Mouse (Mus musculus) neural tube, embryonic 13.5 days (tissue): ENCODE data around the gene Gm28308. TPM values are rescaled to one million over a fixed set of nuclear protein-coding genes. Genes with fewer than 3 reads are reported as not detected.

ENCODE experiments used
- ATAC-seq: fragments of 200-750 bp; cut with Nextera tagmentation; 2 replicates; pipeline ENCODE4 v1.8.0; 2017; ENCODE audit warnings: low read depth, mild to moderate bottlenecking, moderate TSS enrichment, moderate library complexity
- H3K27ac ChIP-seq: fragments of 300-500 bp; sonication (generic); replicated peaks from 2 replicates; pipeline ENCODE4 v1.5.1; 2015; ENCODE audit warnings: moderate library complexity, mild to moderate bottlenecking, inconsistent platforms
- H3K27me3 ChIP-seq: fragments of 300-500 bp; sonication (generic); 2 replicates; pipeline ENCODE4 v1.6.1; 2015; ENCODE audit warnings: mild to moderate bottlenecking, inconsistent platforms
- H3K36me3 ChIP-seq: fragments of 300-500 bp; sonication (generic); 2 replicates; pipeline ENCODE4 v1.6.1; 2015; ENCODE audit warnings: mild to moderate bottlenecking, inconsistent platforms
- H3K4me1 ChIP-seq: fragments of 300-500 bp; sonication (generic); replicated peaks from 2 replicates; pipeline ENCODE4 v1.6.1; 2015; ENCODE audit warnings: inconsistent platforms
- H3K4me2 ChIP-seq: fragments of 300-500 bp; sonication (generic); 2 replicates; pipeline ENCODE4 v1.6.1; 2015; ENCODE audit warnings: inconsistent platforms, mild to moderate bottlenecking, moderate library complexity
- H3K4me3 ChIP-seq: fragments of 300-500 bp; sonication (generic); 2 replicates; pipeline ENCODE4 v1.5.1; 2015; ENCODE audit warnings: mild to moderate bottlenecking, inconsistent platforms
- H3K9ac ChIP-seq: fragments of 300-500 bp; sonication (generic); 2 replicates; pipeline ENCODE4 v1.6.1; 2015; ENCODE audit warnings: moderate library complexity, mild to moderate bottlenecking, inconsistent platforms
- H3K9me3 ChIP-seq: fragments of 300-500 bp; sonication (generic); 2 replicates; pipeline ENCODE4 v1.6.1; 2016; ENCODE audit warnings: inconsistent platforms
- WGBS: fragments of 180-500 bp; shearing (Covaris S2); methylation state at CpG from one replicate; pipeline ENCODE4 v1.1.7; 2015; 5-methylcytosine and 5-hydroxymethylcytosine counted together
- polyA plus RNA-seq: library from polyadenylated mRNA; unstranded; fragments of >200 nt; fragmentation: Nextera tagmentation; extraction: Ambion mirVana; gene quantifications from 2 replicates; pipeline ENCODE4 v1.2.1, GENCODE M21; 2015

Gene Gm28308
- polyA plus RNA-seq, 1 experiment from 2014 or later, result not detected

GRCm38 (mm10) chr6:52211961-52212360 is 1.2 kb downstream of the Gm28308 start:
- H3K27me3 ChIP-seq, result no peaks in the 10 kb centered on the region
- no peaks in the 10 kb centered on the region for H3K9me3 ChIP-seq
- peak overlapping the region; percentile 100 for H3K9ac ChIP-seq
- no peak for ATAC-seq
- peak overlapping the region; percentile 96 for H3K4me3 ChIP-seq
- H3K27ac ChIP-seq, result peak overlapping the region; percentile 100
- H3K4me1 ChIP-seq, result peaks cover 70% of the 10 kb centered on the region
- no peaks in the 10 kb centered on the region for H3K36me3 ChIP-seq
- peak overlapping the region; percentile 97 for H3K4me2 ChIP-seq
- under 1% methylated on average over 13 of the region's 13 CpGs for WGBS

- Histone ChIP-seq H3K4me2 (peak overlapping the region; percentile 97), H3K27ac (peak overlapping the region; percentile 100), H3K36me3 (0 out of 2 replicates have a peak, but pooled peaks cover 4% of the 10 kb centered on the region), H3K9me3 (no peaks in the 10 kb centered on the region), H3K4me3 (peak overlapping the region; percentile 96), H3K27me3 (no peaks in the 10 kb centered on the region), H3K9ac (peak overlapping the region; percentile 100), H3K4me1 (peaks cover 76% of the 10 kb centered on the region)
- ATAC-seq, result peak; percentile 24; the same call in 1 of the 2 replicates
- 1% methylated on average over 37 of the region's 37 CpGs for WGBS
Measured at GRCm38 (mm10) chr6:52211170-52211935, 1.8 kb downstream of the Gm28308 start.

- peak overlapping the region; percentile 100 for H3K9ac ChIP-seq
- peak overlapping the region; percentile 96 for H3K4me3 ChIP-seq
- no peaks in the 10 kb centered on the region for H3K27me3 ChIP-seq
- H3K27ac ChIP-seq, result peak overlapping the region; percentile 100
- H3K9me3 ChIP-seq, result no peaks in the 10 kb centered on the region
- peaks cover 21% of the 10 kb centered on the region for H3K36me3 ChIP-seq
- no peak for ATAC-seq
- H3K4me2 ChIP-seq, result peak overlapping the region; percentile 97
- H3K4me1 ChIP-seq, result peaks cover 76% of the 10 kb centered on the region
- WGBS, result under 1% methylated on average over 12 of the region's 12 CpGs
Measured at GRCm38 (mm10) chr6:52209685-52210046, 3.5 kb downstream of the Gm28308 start.

GRCm38 (mm10) chr6:52208868-52209684 is 4.1 kb downstream of the Gm28308 start:
- peaks cover 25% of the 10 kb centered on the region for H3K36me3 ChIP-seq
- H3K4me3 ChIP-seq, result peak overlapping the region; percentile 96
- H3K4me1 ChIP-seq, result peaks cover 76% of the 10 kb centered on the region
- peak overlapping the region; percentile 97 for H3K4me2 ChIP-seq
- no peaks in the 10 kb centered on the region for H3K27me3 ChIP-seq
- 4% methylated on average over 18 of the region's 18 CpGs for WGBS
- ATAC-seq, result no peak
- peak overlapping the region; percentile 100 for H3K9ac ChIP-seq
- H3K27ac ChIP-seq, result peak overlapping the region; percentile 100
- H3K9me3 ChIP-seq, result no peaks in the 10 kb centered on the region

GRCm38 (mm10) chr6:52208072-52208867 is 4.9 kb downstream of the Gm28308 start, which contains the start of gene Hoxa6:
Gene Hoxa6, minus strand, starts transcription at chr6:52208722.
- H3K4me2 ChIP-seq, result peak within 1 kb of the TSS; percentile 97
- peak within 1 kb of the TSS; percentile 100 for H3K9ac ChIP-seq
- ATAC-seq, result no peak
- H3K9me3 ChIP-seq, result no peaks in the 10 kb centered on the region
- H3K4me3 ChIP-seq, result peak within 1 kb of the TSS; percentile 96
- peaks cover 79% of the 10 kb centered on the region for H3K4me1 ChIP-seq
- WGBS, result under 1% methylated on average over 47 of the region's 47 CpGs
- H3K27ac ChIP-seq, result peak within 1 kb of the TSS; percentile 100
- H3K27me3 ChIP-seq, result no peaks in the 10 kb centered on the region
- H3K36me3 ChIP-seq, result peaks cover 33% of the 10 kb centered on the region

- Histone ChIP-seq H3K27me3 (no peaks in the 10 kb centered on the region), H3K4me3 (peak overlapping the region; percentile 96), H3K27ac (peak overlapping the region; percentile 100), H3K4me2 (peak overlapping the region; percentile 97), H3K4me1 (peaks cover 85% of the 10 kb centered on the region), H3K36me3 (peaks cover 39% of the 10 kb centered on the region), H3K9ac (peak overlapping the region; percentile 100), H3K9me3 (no peaks in the 10 kb centered on the region)
- ATAC-seq, result no peak
Measured at GRCm38 (mm10) chr6:52207684-52207976, 5.5 kb downstream of the Gm28308 start.

GRCm38 (mm10) chr6:52206882-52207683 is 6.1 kb downstream of the Gm28308 start:
- Histone ChIP-seq H3K27ac (peak overlapping the region; percentile 100), H3K4me3 (peak overlapping the region; percentile 96), H3K27me3 (no peaks in the 10 kb centered on the region), H3K9ac (peak overlapping the region; percentile 100), H3K36me3 (peaks cover 43% of the 10 kb centered on the region), H3K4me1 (peaks cover 90% of the 10 kb centered on the region), H3K9me3 (no peaks in the 10 kb centered on the region), H3K4me2 (peak overlapping the region; percentile 97)
- ATAC-seq, result no peak
- 8% methylated on average over 4 of the region's 4 CpGs for WGBS

- H3K27ac ChIP-seq, result peak overlapping the region; percentile 100
- 4% methylated on average over 55 of the region's 55 CpGs for WGBS
- H3K27me3 ChIP-seq, result no peaks in the 10 kb centered on the region
- peak overlapping the region; percentile 96 for H3K4me3 ChIP-seq
- peaks cover 54% of the 10 kb centered on the region for H3K36me3 ChIP-seq
- peak overlapping the region; percentile 97 for H3K4me2 ChIP-seq
- no peaks in the 10 kb centered on the region for H3K9me3 ChIP-seq
- peaks cover 97% of the 10 kb centered on the region for H3K4me1 ChIP-seq
- peak overlapping the region; percentile 100 for H3K9ac ChIP-seq
- ATAC-seq, result no peak
Measured at GRCm38 (mm10) chr6:52205638-52206621, 7.2 kb downstream of the Gm28308 start.

- Histone ChIP-seq H3K9ac (peak overlapping the region; percentile 100), H3K27ac (peak overlapping the region; percentile 100), H3K4me3 (peak overlapping the region; percentile 96), H3K4me2 (peak overlapping the region; percentile 97), H3K4me1 (peaks cover 98% of the 10 kb centered on the region), H3K36me3 (peaks cover 54% of the 10 kb centered on the region), H3K27me3 (no peaks in the 10 kb centered on the region), H3K9me3 (no peaks in the 10 kb centered on the region)
- ATAC-seq, result no peak
- 4% methylated on average over 14 of the region's 14 CpGs for WGBS
Measured at GRCm38 (mm10) chr6:52205221-52205620, 7.9 kb downstream of the Gm28308 start.

- no peaks in the 10 kb centered on the region for H3K27me3 ChIP-seq
- H3K4me2 ChIP-seq, result peak within 1 kb of the TSS; percentile 97
- WGBS, result under 1% methylated on average over 63 of the region's 65 CpGs
- peak within 1 kb of the TSS; percentile 96 for H3K4me3 ChIP-seq
- H3K9me3 ChIP-seq, result no peaks in the 10 kb centered on the region
- peak within 1 kb of the TSS; percentile 100 for H3K9ac ChIP-seq
- peak; percentile 34 for ATAC-seq
- H3K4me1 ChIP-seq, result peaks cover 98% of the 10 kb centered on the region
- H3K36me3 ChIP-seq, result peaks cover 58% of the 10 kb centered on the region
- peak within 1 kb of the TSS; percentile 100 for H3K27ac ChIP-seq
Measured at GRCm38 (mm10) chr6:52204050-52204752, 8.9 kb downstream of the Gm28308 start, which contains the start of gene Hoxa5. Gene Hoxa5, minus strand, starts transcription at chr6:52204587.
